Mouse (Mus musculus): Measurements from ENCODE around the gene Gpam. TPM values are rescaled to one million over a fixed set of nuclear protein-coding genes. Genes with fewer than 3 reads are reported as not detected.

Gpam gene
- polyA plus RNA-seq (2015; fragmentation: Nextera tagmentation; extraction: Ambion mirVana), result 16.5 and 18.5 TPM in 2 replicates

DNA sequence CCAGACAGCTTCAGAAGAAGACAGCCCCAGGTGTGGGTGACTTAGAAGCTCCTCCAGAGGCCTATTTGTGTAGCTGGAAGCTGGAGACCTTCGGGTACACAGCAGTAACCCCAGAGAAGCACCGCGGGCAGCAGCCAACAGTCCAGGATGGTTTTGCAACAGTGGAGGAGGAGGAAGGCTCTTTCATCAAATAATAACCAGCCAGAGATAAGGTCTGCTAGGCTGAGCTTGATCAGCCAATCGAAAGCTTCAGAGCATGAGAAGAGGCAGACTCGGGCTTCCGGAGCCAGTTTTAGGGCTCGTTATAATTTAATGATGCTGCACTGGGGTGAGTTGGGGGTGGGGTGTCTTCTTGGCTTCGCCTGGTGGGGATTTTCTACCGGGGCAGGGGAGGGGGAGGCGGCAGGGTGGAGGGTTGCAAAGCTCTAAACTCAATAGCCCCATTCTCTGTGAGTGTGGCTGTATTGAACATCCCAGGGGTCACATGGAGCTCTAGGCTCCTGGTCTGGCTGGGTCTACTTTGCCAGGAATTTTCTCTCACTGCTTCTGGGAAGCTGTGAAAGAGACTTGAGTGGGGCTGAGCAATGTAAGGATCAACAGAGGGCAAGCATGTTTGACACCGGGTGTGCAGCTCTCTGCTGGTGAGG, at the start of gene Gpam:
TSS of gene Gpam (minus strand) at position 167 of the 647 bp plus-strand sequence.

Other genes with a start within 250 kb of the Gpam start
- gene Tectb, start 53.5 kb upstream of the Gpam start, polyA plus RNA-seq (2015; fragmentation: Nextera tagmentation; extraction: Ambion mirVana), result 0.10 and 0.16 TPM in 2 replicates
- 0.04 and 0.10 TPM in 2 replicates for gene Gucy2g, start 114.0 kb upstream of the Gpam start, polyA plus RNA-seq (2015; fragmentation: Nextera tagmentation; extraction: Ambion mirVana)
- 46.9 and 51.1 TPM in 2 replicates for gene Acsl5, start 124.7 kb upstream of the Gpam start, polyA plus RNA-seq (2015; fragmentation: Nextera tagmentation; extraction: Ambion mirVana)
- 49.2 and 55.8 TPM in 2 replicates for gene Zdhhc6, start 188.8 kb upstream of the Gpam start, polyA plus RNA-seq (2015; fragmentation: Nextera tagmentation; extraction: Ambion mirVana)
- 17.6 and 20.4 TPM in 2 replicates for gene Vti1a, start 189.1 kb upstream of the Gpam start, polyA plus RNA-seq (2015; fragmentation: Nextera tagmentation; extraction: Ambion mirVana)

Data from urinary bladder, postnatal 0 days (tissue).